In genomic region chr7:69992383-69993327, GRCm38 (mm10) we compare ENCODE assay signal across 8 mouse cellular contexts.
A peak's percentile ranks its signal among the peaks of the same experiment; 100 is the strongest.
DNase-seq lines count a peak whose midpoint lies in the region; ATAC-seq and TF ChIP-seq lines count a peak whose summit lies in the region.

No protein-coding gene starts in this region.

- peak overlapping the region; percentile 33 for H3K4me3 ChIP-seq in heart, embryonic 11.5 days (ENCODE audit: low read depth, low read length)
- peak overlapping the region; percentile 18 for H3K4me3 ChIP-seq in hindbrain, embryonic 13.5 days
- H3K4me3 ChIP-seq in midbrain, embryonic 12.5 days = peak overlapping the region; percentile 32

- H3K27ac ChIP-seq in heart, embryonic 11.5 days (ENCODE audit: low read depth, low read length) = no peak overlapping the region
- H3K27ac ChIP-seq in hindbrain, embryonic 13.5 days = peak overlapping the region; percentile 61
- peak overlapping the region; percentile 76 for H3K27ac ChIP-seq in midbrain, embryonic 12.5 days (replicated peaks)

- intact Hi-C loops in heart, postnatal 36 days (cut with DNase I) = no loop called here

- 17% methylated on average over 21 of the region's 21 CpGs for WGBS in heart, embryonic 11.5 days (ENCODE audit: insufficient replicate concordance)
- whole genome bisulfite sequencing in hindbrain, embryonic 13.5 days = 4% methylated on average over 21 of the region's 21 CpGs
- WGBS in midbrain, embryonic 12.5 days = 3% methylated on average over 21 of the region's 21 CpGs

- no peaks in the 10 kb centered on the region for H3K27me3 ChIP-seq in heart, embryonic 11.5 days (ENCODE audit: control insufficient read depth, insufficient read depth, low read length)
- peaks cover 67% of the 10 kb centered on the region for H3K27me3 ChIP-seq in hindbrain, embryonic 13.5 days
- H3K27me3 ChIP-seq in midbrain, embryonic 12.5 days = peaks cover 48% of the 10 kb centered on the region

- H3K4me2 ChIP-seq in heart, embryonic 11.5 days = peak overlapping the region; percentile 60
- peak overlapping the region; percentile 50 for H3K4me2 ChIP-seq in hindbrain, embryonic 13.5 days
- H3K4me2 ChIP-seq in midbrain, embryonic 12.5 days (replicated peaks) = peak overlapping the region; percentile 51

- DNase-seq in heart, postnatal 36 days = no peak
- DNase-seq in brain, embryonic 14.5 days (ENCODE audit: low read depth) = peak; percentile 76
- DNase-seq in adrenal gland, adult 8-10 months = no peak

- H3K9ac ChIP-seq in heart, embryonic 11.5 days (ENCODE audit: low read depth, low read length) = peak overlapping the region; percentile 46; the same call in 1 of the 2 replicates
- H3K9ac ChIP-seq in hindbrain, embryonic 13.5 days = peak overlapping the region; percentile 60
- peak overlapping the region; percentile 52; the same call in 1 of the 2 replicates for H3K9ac ChIP-seq in midbrain, embryonic 12.5 days (replicated peaks)

- no peaks in the 10 kb centered on the region for H3K9me3 ChIP-seq in heart, embryonic 11.5 days (replicated peaks; ENCODE audit: control insufficient read depth, low read length)
- H3K9me3 ChIP-seq in hindbrain, embryonic 13.5 days = no peaks in the 10 kb centered on the region
- no peaks in the 10 kb centered on the region for H3K9me3 ChIP-seq in midbrain, embryonic 12.5 days

- no peak for ATAC-seq in heart, embryonic 11.5 days (replicated peaks; ENCODE audit: insufficient number of reproducible peaks, low FRiP score, low TSS enrichment)
- ATAC-seq in hindbrain, embryonic 13.5 days (ENCODE audit: low FRiP score) = peak; percentile 69; the same call in 1 of the 2 replicates
- ATAC-seq in midbrain, embryonic 12.5 days (ENCODE audit: low FRiP score, low read depth) = peak; percentile 52
- ATAC-seq in granulocyte monocyte progenitor cell, adult 5-6 weeks (replicated peaks; ENCODE audit: poor library complexity, severe bottlenecking) = no peak
- ATAC-seq in megakaryocyte, adult 5-6 weeks (ENCODE audit: poor library complexity, severe bottlenecking) = no peak

- TF ChIP-seq POLR2A in brain, embryonic 14.5 days (IDR thresholded peaks at IDR 0.05; ENCODE audit: borderline replicate concordance, extremely low read depth, insufficient read depth, insufficient read length, poor library complexity, severe bottlenecking) = no peak

- no peak for TF ChIP-seq CTCF in brain, embryonic 14.5 days (IDR thresholded peaks at IDR 0.05; ENCODE audit: borderline replicate concordance, extremely low read depth, insufficient read depth, insufficient read length)

- H3K4me1 ChIP-seq in heart, embryonic 11.5 days (ENCODE audit: control insufficient read depth, insufficient read depth, low read length) = no peaks in the 10 kb centered on the region
- H3K4me1 ChIP-seq in hindbrain, embryonic 13.5 days (replicated peaks) = peaks cover 16% of the 10 kb centered on the region
- peaks cover 33% of the 10 kb centered on the region for H3K4me1 ChIP-seq in midbrain, embryonic 12.5 days

- H3K36me3 ChIP-seq in heart, embryonic 11.5 days (ENCODE audit: control insufficient read depth, insufficient read depth, low read length) = no peaks in the 10 kb centered on the region
- no peaks in the 10 kb centered on the region for H3K36me3 ChIP-seq in hindbrain, embryonic 13.5 days
- no peaks in the 10 kb centered on the region for H3K36me3 ChIP-seq in midbrain, embryonic 12.5 days

Comparison
In these comparisons a context has a peak if more than half of its experiments do, and no peak if none do; other contexts are left out.
1. ATAC-seq: peak in hindbrain, embryonic 13.5 days (single experiment) and midbrain, embryonic 12.5 days (single experiment); none in heart, embryonic 11.5 days (single experiment), granulocyte monocyte progenitor cell, adult 5-6 weeks (single experiment) and megakaryocyte, adult 5-6 weeks (single experiment).
2. Peak in every context shown above with its lines, with median percentiles within 50 percentile points of each other: H3K4me2 ChIP-seq, H3K4me3 ChIP-seq and H3K9ac ChIP-seq.